Mouse (Mus musculus) midbrain, embryonic 15.5 days (tissue): ENCODE data around the gene Lbx1. TPM values are rescaled to one million over a fixed set of nuclear protein-coding genes. Genes with fewer than 3 reads are reported as not detected.

Experiments used
- ATAC-seq: fragments of 200-750 bp; cut with Nextera tagmentation; replicated peaks from 2 replicates; pipeline ENCODE4 v1.8.0; 2017; ENCODE audit warnings: moderate TSS enrichment
- H3K27ac ChIP-seq: fragments of 300-500 bp; sonication (generic); 2 replicates; pipeline ENCODE4 v1.5.1; 2015; ENCODE audit warnings: mild to moderate bottlenecking, inconsistent platforms
- H3K27me3 ChIP-seq: fragments of 300-500 bp; sonication (generic); replicated peaks from 2 replicates; pipeline ENCODE4 v1.6.1; 2015; ENCODE audit warnings: inconsistent platforms
- H3K36me3 ChIP-seq: fragments of 300-500 bp; sonication (generic); replicated peaks from 2 replicates; pipeline ENCODE4 v1.6.1; 2015; ENCODE audit warnings: inconsistent platforms
- H3K4me1 ChIP-seq: fragments of 300-500 bp; sonication (generic); 2 replicates; pipeline ENCODE4 v1.6.1; 2015; ENCODE audit warnings: inconsistent platforms
- H3K4me2 ChIP-seq: fragments of 300-500 bp; sonication (generic); 2 replicates; pipeline ENCODE4 v1.6.1; 2015; ENCODE audit warnings: inconsistent platforms, mild to moderate bottlenecking, moderate library complexity
- H3K4me3 ChIP-seq: fragments of 300-500 bp; sonication (generic); 2 replicates; pipeline ENCODE4 v1.5.1; 2015; ENCODE audit warnings: mild to moderate bottlenecking, inconsistent platforms
- H3K9ac ChIP-seq: fragments of 300-500 bp; sonication (generic); 2 replicates; pipeline ENCODE4 v1.6.1; 2015; ENCODE audit warnings: mild to moderate bottlenecking, inconsistent platforms
- H3K9me3 ChIP-seq: fragments of 300-500 bp; sonication (generic); 2 replicates; pipeline ENCODE4 v1.6.1; 2016; ENCODE audit warnings: inconsistent platforms
- WGBS: fragments of 180-500 bp; shearing (Covaris S2); methylation state at CpG from one replicate; pipeline ENCODE4 v1.1.7; 2015; ENCODE audit warnings: mixed read lengths; 5-methylcytosine and 5-hydroxymethylcytosine counted together
- polyA plus RNA-seq: library from polyadenylated mRNA; unstranded; fragments of >200 nt; fragmentation: Nextera tagmentation; extraction: Ambion mirVana; gene quantifications from 2 replicates; pipeline ENCODE4 v1.2.1, GENCODE M21; 2015

Gene Lbx1
- polyA plus RNA-seq, 1 experiment from 2014 or later: 0.09 TPM

DNA sequence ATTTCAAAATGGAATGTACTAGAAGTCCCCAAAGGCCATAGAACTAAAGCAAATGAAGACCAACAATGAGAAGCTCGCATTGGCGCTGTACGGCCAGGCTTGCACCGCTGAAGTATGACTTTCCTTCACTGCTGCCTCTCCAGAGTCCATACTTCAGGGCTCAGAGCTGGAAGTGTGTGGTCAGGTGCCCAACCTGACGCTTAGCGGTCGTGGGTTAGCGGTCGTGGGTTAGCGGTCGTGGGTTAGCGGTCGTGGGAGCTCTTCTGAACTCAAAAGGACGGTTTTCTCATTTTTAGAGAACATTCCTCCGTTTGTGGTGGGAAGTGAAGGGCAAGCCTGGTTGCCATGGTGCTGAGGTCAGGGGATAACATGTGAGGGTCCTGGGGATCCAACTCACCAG is 28.5 kb downstream of the Lbx1 start:
- H3K27me3 ChIP-seq: 0 out of 2 replicates have a peak, but pooled peaks cover 9% of the 10 kb centered on the region

DNA sequence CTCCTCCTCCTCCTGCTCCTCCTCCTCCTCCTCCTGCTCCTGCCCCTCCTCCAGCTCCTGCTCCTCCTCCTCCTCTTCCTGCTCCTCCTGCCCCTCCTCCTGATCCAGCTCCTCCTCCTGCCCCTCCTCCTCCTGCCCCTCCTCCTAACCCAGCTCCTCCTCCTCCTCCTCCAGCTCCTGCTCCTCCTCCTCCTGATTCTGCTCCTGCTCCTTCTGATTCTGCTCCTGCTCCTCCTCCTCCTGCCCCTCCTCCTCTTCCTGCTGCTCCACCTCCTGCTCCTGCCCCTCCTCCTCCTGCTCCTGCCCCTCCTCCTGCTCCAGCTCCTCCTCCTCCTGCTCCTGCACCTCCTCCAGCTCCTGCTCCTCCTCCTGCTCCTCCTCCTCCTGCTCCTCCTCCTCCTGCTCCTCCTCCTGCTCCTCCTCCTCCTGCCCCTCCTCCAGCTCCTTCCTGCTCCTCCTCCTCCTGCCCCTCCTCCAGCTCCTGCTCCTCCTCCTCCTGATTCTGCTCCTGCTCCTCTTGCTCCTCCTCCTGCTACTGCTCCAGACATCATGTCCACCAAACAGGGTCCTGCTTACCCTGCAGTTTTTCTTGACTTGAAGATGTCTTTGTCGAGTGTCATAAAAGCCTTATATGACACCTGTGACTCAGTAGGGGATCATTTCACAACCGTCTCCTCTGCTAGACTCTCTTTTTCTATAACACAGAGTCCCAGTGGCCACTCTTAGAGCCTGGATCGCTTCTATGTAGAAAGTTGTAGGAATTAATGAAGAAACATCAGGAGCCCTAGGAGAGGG is 30.1 kb downstream of the Lbx1 start:
- Histone ChIP-seq H3K4me2 (no peak overlapping the region), H3K9ac (no peak overlapping the region), H3K27me3 (0 out of 2 replicates have a peak, but pooled peaks cover 9% of the 10 kb centered on the region), H3K27ac (no peak overlapping the region), H3K9me3 (no peaks in the 10 kb centered on the region), H3K4me1 (no peaks in the 10 kb centered on the region), H3K36me3 (no peaks in the 10 kb centered on the region), H3K4me3 (no peak overlapping the region)
- 83% methylated on average over 3 of the region's 3 CpGs for WGBS
- ATAC-seq: no peak

More for the DNA sequence above, 28.5 kb downstream of the Lbx1 start:
- Histone ChIP-seq H3K4me2 (no peak overlapping the region), H3K27ac (no peak overlapping the region), H3K9ac (no peak overlapping the region), H3K4me3 (no peak overlapping the region), H3K36me3 (no peaks in the 10 kb centered on the region), H3K4me1 (no peaks in the 10 kb centered on the region), H3K9me3 (no peaks in the 10 kb centered on the region)
- ATAC-seq: no peak
- WGBS: 92% methylated on average over 15 of the region's 15 CpGs

DNA sequence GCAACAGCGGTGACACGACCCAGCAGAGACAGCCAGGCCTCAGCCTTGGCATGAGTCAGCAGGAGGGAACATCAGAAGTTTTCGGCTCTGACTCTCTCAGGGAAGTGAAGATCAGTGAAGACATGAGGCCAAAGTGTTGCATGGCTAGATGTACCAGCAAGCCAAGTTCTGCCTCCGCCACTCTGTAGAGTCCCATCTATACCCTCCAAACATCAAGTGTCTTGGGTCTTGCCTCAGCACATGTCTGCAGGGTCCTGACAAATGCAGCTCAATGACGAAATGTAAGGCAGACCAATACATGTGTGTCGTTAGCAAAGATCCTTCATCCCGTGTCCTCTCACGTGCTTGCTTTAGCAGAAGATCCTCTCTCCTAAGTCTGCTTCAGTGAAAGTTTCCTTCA is 38.6 kb downstream of the Lbx1 start:
- H3K27me3 ChIP-seq: no peaks in the 10 kb centered on the region
- ATAC-seq: no peak
- no peaks in the 10 kb centered on the region for H3K36me3 ChIP-seq
- no peak overlapping the region for H3K4me2 ChIP-seq
- H3K27ac ChIP-seq: no peak overlapping the region
- no peak overlapping the region for H3K4me3 ChIP-seq
- no peak overlapping the region for H3K9ac ChIP-seq
- 0 out of 2 replicates have a peak, but pooled peaks cover 2% of the 10 kb centered on the region for H3K9me3 ChIP-seq
- no peaks in the 10 kb centered on the region for H3K4me1 ChIP-seq
- WGBS: 89% methylated on average over 8 of the region's 8 CpGs

DNA sequence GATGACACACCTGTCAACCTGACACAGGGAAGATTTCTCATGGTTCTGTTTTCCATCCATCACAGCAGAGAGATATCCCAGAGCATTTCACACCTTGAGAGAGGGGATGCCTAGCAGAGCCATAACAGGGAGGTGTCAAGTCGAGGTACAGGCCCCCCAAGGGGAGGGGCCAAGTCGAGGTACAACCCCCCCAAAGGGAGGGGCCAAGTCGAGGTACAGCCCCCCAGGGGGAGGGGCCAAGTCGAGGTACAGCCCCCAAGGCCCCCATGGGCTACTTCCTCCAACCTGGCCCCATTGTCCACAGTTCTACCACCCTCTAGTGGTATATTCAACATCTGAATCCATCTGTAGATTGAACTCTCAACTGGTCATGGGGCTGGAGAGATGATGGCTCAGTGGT is 41.0 kb downstream of the Lbx1 start:
- 50% methylated on average over 4 of the region's 4 CpGs for WGBS
- ATAC-seq: no peak
- H3K4me2 ChIP-seq: no peak overlapping the region
- 0 out of 2 replicates have a peak, but pooled peaks cover 2% of the 10 kb centered on the region for H3K9me3 ChIP-seq
- H3K9ac ChIP-seq: no peak overlapping the region
- H3K36me3 ChIP-seq: no peaks in the 10 kb centered on the region
- no peaks in the 10 kb centered on the region for H3K4me1 ChIP-seq
- H3K27ac ChIP-seq: no peak overlapping the region
- H3K27me3 ChIP-seq: no peaks in the 10 kb centered on the region
- H3K4me3 ChIP-seq: no peak overlapping the region

Other genes starting within 250 kb of the Lbx1 start
- 17.1 and 20.4 TPM in 2 replicates for gene Sema4g, start 246.7 kb downstream of the Lbx1 start, polyA plus RNA-seq
- gene Twnk, start 230.1 kb downstream of the Lbx1 start, polyA plus RNA-seq: 15.9 and 17.2 TPM in 2 replicates
- 86.9 and 88.0 TPM in 2 replicates for gene Mrpl43, start 229.4 kb downstream of the Lbx1 start, polyA plus RNA-seq
- 25.2 and 28.6 TPM in 2 replicates for gene Lzts2, start 221.4 kb downstream of the Lbx1 start, polyA plus RNA-seq
- gene Pdzd7, start 190.1 kb downstream of the Lbx1 start, polyA plus RNA-seq: 3.2 and 4.1 TPM in 2 replicates
- gene Sfxn3, start 188.3 kb downstream of the Lbx1 start, polyA plus RNA-seq: 89.6 and 97.2 TPM in 2 replicates
- gene Kazald1, start 160.6 kb downstream of the Lbx1 start, polyA plus RNA-seq: 1.3 TPM in 2 replicates
- gene Tlx1, start 85.1 kb downstream of the Lbx1 start, polyA plus RNA-seq: not detected in 2 replicates
- 65.9 and 66.7 TPM in 2 replicates for gene Btrc, start 127.9 kb upstream of the Lbx1 start, polyA plus RNA-seq